Mouse (Mus musculus) naive thymus-derived CD4-positive, alpha-beta T cell, adult 2 months (primary cell): ENCODE data around the gene Gdap2.

Source experiments
- DNase-seq: peaks from one replicate; pipeline ENCODE4 v3.0.0-alpha.2; 2011; ENCODE audit warnings: low read depth

The Gdap2 gene

DNA sequence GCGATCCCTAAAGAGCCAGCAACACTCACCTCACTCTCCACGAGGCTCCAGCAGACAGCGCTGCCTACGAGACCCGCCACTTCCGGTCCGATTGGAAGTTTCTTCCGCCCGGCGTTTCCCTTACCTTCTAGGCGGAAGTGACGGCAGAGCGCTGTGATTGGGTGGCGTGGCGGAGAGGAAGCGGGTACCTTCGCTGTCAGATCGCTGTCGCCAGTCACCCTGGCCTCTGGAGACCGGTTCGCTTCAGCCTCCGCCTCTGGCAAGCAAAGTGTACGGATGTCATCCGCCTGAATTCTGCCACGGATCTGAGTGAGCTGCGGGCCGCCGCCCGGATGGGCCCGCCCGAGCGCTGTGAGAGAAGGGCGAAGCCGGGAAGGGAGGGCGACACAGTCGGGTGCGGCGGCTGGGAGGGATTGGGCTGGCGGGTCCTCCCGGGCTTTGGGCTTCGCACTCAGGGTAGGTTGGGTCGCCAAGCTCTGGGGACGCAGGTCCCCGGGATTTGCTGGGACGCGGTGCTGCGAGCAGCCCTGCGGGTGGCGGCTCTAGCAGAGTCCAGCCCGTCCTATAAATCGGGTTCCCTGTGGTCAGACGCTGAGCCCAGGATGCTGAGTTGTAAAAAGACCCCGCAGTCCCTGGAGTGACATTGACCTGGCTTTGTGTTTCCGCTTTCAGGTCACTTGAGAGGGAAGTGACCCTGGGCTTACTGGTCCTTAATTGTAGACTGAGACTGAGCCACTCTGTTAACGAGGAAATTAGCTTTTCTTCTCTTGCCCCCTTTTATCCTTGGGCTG is at the start of gene Gdap2, which contains the start of gene Wdr3:
Gdap2 (plus strand) TSS at position 67 of the 791 bp plus-strand sequence.
Wdr3 (minus strand) TSS at position 93 of the 791 bp plus-strand sequence.
- peak; percentile 95 for DNase-seq

DNA sequence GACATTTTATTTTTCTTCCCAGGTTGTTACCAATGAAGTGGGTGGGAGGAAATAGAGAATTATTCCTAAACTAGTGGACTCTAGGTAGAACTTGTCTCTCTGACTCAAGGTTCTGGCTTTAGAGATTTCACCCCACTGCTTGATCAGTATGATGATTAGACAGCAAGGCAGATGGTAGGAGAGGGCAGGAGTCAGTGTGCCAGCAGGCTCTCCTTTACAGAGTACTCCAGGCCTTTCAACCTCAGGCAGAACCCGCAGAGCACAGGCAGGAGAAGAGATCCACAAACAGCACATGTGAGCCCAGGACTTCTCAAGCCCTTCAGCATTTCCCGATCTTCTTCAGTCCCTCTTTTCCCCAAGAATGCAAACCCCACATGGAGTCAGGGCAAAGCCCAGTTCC is 43.5 kb upstream of the Gdap2 start:
- DNase-seq = no peak

DNA sequence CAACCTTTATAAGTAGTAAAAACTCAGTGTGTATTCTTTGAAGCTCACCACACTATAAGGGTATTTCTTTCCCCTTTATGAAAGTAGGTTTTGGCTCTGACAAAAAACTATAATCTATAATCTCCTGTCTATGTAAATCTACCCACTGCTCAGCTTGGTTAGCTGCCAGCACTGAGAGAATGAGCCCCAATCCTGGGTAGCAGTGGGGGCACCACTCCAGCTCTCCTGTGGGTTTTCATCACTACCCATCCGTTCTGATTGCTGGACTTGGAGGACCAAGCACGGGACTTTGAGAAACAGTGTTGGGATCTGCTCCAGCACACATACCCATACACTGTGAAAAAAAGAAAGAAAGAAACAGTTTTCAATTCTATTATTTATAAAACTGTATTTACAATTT is 40.2 kb upstream of the Gdap2 start:
- DNase-seq = no peak

DNA sequence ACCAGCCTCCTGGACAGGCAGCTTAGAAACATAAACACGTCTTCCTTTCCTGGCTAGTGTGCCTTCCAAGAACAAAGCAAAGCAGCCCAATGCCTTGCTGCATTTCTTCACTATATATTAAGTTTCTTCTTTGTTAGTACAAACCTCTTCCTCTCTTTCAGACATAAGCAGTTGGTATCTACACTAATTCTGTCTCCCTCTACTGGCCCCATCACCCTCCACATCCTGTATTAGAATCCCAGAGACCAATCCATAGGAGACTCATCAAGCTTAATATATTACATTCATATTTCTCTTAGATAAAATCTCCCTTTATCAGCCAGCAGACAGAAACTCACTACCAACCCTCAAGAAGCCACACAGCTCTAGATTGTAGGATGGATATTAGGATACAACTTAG is 39.7 kb upstream of the Gdap2 start:
- no peak for DNase-seq

DNA sequence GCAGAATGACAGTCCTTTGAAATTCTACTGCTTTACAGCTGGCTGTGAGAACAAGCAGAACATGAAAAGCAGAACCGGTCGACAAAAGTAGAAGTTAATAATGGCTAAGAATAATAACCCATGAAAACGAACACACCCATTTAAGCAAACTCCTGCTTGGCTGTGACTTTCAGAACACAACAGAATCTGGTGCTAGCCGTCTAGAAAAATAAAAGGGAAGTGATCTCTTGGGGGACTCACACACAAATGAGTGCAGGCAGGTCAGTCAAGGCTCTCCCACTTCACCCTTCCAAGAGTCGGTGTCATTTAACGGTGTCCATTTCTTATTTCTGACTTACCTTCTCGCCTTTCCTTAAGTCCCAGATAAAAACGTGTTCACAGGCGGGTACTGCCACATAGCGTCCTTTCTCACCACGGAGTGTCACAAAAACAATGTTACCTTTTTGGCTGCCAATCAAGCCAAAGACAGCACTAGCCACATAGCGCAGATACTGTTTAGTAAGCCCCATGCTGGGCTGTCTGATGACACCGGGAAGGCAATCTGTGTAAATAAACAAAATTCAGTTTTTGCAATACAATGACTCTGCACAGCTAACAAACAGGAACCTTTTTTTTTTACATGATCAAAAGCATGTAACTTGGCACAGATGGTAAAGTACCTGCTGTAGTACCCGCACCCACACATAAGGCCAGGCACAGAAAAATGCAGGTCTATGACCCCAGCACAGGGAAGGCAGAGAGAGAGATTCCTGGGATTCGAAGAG is 1.3 kb upstream of the Gdap2 start:
- no peak for DNase-seq

DNA sequence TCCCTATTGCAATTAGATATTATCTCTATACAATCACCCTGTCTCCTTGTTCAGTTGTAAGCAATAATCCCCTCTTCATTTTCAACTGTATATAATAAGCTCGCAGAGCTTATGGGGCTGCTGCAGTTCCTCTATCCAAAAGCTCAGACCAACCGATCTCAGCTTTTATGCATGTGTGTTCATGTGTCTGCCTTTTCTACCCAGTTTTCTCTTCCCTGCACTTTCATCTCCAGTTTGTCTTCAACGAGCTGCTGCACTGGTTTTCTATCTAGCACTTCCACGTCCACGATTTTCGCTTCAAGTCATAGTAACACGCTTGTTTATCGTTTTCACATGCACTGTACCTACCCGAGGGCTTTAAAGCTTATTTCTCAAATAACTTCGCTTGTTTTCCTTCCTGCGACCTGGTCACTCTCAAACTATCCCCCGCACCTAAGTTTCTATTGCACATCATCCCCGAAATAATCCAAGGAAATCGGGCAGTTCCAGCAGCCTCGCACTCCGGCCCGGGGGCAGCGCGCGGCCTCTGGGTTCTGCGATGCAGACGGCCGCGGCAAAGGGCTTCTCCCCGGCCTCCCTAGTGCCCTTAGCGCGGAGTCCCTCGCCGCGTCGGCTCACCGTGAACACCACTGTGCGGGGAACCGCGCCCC is 391 bp upstream of the Gdap2 start:
- DNase-seq = no peak

DNA sequence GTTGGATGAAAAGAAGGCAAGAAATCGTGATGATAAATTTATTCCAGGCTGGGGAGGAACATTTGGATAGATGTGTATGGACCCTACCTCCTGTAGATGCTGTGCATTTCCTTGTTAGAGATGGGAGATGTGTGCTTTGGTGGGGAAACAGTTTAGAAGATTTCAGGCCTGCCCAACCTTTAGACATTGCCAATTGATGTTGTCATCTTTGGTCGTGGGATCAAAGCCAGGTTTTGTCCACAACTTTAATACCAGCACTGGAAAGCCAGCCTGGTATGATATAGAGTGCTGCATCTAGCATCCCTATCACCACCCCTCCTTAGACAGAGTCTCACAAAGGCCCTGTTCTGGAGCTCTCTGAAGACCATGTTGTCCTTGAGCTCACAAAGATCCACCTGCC is 1.4 kb downstream of the Gdap2 start:
- DNase-seq = no peak

DNA sequence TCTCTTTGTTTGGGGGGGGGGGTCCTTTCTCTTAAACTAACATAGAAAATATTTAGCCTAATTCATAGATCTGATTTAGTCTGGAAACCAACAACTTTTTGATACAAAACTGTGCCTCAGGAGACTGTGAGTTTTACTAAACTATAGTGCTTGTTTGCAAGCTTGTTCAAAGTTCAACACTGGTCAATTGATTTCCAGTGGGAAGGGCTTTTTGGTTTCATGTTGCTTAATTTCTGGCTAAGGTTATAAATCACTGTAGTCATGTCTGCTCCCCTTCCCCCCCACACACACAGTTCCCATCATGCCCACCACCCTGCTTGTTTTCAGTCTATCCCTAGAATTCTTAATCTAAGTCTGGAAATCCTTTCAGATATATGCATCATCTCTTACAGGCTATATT is 2.8 kb downstream of the Gdap2 start:
- DNase-seq = no peak

DNA sequence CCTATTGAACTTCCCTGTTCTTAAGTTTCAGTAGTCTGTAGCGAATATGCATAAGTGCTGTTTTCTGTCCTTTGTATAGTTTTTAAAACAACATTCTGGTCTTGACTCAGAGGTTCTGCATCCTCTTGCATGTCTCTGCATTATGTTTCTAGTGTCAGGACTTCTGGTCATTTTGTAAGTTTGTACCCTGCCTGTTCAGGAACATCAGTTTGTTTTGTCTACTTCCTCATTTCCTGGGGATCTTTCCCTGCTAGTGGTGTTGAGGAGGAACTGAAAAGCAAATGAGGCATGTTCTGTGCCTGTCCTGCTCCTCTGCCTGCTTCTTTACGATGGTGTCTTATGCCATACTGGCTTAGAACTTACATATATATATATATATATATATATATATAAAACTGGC is 13.8 kb downstream of the Gdap2 start:
- DNase-seq = no peak

DNA sequence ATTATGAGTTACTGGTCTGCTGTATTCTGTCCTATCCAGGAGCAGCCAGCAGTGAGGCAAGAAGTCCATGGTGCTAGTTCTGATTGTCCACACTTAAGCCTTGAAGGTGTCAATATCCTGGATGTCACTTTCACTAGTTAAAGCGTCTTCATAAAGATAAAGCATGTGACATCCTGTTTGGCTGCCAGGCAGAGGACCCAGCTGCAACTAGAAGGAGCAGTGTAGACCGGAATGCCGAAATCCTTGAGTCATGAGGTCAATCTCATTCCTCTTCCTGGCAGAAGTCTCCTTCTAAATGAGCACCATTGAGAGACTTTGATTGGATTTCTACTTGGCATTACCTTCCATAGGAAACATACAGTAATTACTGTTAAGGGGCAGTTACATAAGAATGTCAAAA is 18.3 kb downstream of the Gdap2 start:
- DNase-seq = no peak

DNA sequence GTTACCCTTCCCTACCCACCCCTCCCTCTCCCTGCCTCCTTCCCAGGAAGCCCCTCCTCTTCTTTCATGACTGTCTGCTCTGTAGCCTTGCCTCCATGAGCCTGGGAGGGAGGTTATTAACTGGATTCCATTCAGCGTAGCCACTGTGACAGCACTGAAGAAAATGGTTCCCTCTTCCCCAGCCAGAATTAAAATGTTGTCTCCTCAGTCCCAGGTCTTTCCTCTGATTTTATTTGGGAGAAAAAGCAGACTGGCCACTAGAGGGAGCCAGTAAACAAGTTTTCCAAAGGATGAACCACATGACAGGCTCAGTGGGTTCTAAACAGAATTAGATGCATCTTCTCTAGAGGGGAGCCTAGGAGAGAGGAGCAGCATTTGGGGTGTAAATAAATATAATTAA is 27.3 kb downstream of the Gdap2 start:
- DNase-seq = peak; percentile 58

DNA sequence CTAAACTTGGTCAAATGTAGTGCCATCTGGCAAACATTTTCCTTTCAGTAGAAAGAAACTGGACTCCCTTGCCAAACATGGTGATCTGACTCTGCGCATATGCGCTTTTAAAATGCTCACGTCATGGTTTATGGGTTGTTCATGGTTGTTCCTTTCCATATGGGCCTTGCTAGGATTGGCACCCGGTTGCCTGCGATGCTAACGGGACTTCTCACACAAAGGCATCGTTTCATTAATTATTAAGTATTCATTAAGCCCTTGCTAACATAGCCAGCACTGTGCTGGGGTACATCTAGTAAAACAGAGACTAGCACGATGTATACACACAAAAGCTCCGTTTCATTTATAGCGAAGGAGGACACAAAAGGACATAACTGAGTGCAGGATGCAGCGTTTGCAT is 27.7 kb downstream of the Gdap2 start:
- DNase-seq = no peak

DNA sequence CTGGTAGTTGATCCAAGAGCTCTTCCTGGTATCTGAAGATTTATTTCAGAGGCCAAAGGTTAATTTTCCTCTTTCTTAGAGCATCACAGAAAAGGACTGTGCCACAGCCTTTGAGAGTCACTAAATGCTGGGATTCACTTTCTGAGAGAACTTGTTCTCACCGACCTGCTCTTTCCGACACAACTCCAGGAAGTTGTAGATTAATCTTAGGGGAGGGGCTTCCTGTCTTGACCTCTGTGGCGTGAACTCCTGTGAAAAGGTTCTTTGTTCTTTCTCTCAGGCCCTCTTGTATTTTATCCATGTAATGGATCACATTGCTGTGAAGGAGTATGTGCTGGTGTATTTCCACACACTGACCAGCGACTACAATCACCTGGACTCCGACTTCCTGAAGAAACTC is 32.0 kb downstream of the Gdap2 start:
- DNase-seq = no peak

DNA sequence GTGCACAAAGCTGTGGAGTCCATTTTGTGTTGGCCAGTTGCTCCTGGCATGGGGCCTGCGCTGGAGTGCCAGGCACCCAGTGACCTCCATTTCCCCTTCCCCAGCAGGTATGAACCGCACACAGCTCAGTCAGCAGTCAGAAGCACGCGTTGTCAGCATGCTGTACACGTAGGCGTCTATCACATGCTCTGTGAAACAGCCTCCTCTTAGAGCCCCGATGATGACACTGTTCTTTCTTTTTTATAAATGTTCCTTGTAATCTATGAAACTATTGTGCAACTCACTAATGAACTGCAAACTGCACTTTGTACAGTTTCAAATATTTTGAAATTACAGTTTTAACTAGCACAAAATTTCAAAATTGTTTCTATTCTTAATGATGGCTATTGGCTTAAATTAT is 39.4 kb downstream of the Gdap2 start:
- DNase-seq = no peak

DNA sequence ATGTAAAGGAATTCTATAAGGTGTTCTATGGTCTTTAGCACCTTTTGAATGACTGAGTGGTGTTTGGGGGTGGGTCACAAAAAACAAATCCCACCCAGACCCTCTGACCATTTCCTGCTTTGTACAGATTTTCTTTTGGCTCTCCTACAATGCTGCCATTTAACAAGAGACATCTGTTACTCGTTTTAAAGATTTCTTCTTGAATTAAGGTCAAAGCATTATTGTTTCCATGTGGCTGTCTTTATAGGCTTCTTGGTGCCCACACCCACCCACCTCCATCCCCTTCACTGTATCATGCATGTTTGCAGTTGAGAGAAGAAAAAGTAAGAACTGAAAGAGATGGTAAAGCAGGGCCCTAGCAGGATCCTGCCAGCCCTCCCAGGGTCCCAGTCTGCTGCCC is 44.8 kb downstream of the Gdap2 start:
- no peak for DNase-seq

DNA sequence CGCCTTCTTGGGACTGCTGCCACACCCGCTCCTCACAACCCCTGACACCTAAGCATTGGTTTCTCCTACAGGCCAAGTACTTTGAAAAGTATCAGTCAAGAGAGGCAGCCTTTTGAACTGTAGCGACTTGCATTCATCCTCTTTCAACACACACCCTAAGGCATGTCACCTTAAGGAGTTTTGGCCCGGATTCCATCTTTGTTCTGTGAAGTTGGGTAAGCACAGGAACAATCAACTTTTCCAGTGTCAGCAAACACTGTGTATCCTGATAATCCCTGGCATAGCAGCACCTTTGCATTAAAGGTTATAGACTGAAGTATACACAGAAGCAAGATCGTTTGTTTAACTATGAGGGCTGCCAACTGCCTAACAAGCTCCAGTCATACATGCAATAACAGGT is 53.3 kb downstream of the Gdap2 start:
- DNase-seq = no peak

DNA sequence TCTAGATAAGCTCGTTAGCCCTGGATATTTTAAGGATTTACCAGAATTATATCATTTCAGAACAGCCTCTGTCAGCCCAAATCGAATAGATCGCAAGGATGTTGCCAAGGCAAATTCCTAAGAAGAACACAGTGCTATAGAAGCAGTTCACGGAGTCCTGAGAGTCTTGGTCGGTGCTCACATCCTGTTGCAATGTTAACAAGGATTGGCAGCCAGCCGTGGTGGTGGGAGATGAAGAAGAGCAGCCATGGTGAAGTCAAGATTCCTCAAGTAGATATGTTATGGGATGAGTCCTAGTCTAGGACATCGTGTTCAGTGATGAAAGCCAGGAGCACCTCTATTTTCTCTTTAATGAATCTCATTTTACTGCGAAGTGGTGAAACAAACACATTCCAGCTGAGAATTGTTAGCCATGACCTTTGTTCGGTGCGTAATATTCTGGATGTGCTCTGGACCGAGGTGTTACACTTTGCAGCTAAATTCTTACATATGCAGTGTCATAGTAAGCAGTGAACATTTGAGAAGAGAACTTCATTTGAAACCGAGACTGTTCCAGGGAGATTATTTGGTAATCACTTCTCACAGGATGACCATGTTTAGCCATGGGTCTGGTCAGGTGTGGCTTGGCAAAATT is 63.3 kb downstream of the Gdap2 start:
- no peak for DNase-seq

DNA sequence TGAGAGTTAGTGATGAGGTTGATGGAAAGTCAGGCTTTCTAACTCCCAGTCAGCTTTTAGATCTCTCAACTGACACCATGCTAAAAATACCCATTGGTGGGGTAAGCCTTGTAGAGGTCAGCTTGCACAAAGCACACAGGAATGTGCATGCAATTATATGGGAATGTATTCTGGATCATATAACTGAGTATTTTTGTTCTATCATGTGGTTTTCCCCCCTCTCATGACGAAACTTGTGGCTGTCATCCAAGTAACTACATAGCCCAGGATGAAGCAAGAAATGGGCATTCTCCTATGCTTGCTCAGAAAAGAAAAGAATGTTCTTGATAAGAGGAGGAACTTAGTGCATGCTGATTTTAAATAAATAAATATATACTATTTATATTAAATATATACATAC is 65.3 kb downstream of the Gdap2 start:
- DNase-seq = no peak

DNA sequence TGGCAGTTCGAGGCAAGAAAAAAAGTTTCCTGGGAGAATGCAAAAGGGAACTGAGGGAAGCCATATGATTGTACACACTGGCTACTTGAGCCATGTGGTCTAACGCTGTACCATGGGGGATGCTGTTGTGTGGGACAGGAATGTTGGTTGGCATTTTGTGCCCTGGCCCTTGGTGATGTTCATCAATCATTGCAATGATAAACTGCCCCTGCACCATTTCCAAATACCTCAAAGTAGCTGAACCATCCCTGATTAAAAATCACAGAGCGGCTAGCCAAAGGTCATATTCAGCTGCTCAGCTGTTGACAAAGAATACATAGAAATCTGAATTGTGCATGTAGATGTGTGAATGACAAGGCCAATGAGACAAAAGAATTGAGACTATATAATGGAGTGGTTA is 66.8 kb downstream of the Gdap2 start:
- DNase-seq = no peak

DNA sequence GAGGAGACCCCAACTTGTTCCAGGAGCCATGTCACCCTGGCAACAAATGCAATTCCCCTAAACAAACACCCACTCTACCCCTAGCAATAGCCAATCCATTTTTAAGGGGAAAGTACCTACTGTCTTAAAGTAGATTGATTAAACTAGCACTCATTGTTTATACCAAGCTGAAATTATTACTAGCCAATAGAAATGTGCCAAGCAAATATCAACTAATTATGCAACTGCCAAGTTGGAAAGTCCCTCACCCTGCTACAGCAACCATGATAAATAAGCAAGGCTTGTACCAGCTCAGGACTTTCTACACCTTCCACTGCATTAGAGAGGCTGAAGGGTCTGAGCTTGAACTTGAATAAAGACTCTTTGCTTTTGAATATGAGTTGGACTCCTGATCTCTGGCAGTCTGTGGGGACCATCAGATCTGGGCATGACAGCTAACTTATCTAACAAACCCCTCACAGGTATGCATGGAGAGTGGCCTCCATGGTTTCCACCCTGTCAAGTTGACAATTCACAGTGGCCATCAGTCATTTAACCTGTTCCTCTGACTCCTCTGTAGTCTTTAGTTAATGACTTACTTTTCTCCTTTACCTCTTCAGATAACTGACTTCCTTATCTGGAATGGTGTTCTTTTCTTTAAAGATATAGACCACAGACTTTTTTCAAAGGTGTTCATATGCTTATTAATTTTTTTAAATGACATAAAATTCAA is 74.7 kb downstream of the Gdap2 start:
- no peak for DNase-seq

DNA sequence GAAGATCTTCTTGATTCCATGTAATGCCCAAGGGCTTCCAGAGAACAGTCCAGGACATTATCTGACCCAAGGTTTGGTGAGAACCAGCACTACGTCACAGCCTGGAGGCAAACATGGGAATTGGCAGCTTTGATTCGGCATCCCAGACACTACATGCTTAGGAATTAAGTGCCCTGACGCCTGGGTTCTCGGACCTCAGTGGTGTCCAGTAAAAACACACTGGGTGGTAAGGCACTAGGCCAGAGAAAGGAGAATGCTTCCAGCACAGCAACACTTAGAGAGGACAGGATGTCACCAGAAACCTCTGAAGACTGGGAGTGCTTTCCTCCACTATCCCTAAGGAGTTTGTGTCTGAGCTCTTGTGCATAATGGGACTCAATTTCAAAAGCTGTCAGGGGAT is 80.0 kb downstream of the Gdap2 start:
- no peak for DNase-seq

DNA sequence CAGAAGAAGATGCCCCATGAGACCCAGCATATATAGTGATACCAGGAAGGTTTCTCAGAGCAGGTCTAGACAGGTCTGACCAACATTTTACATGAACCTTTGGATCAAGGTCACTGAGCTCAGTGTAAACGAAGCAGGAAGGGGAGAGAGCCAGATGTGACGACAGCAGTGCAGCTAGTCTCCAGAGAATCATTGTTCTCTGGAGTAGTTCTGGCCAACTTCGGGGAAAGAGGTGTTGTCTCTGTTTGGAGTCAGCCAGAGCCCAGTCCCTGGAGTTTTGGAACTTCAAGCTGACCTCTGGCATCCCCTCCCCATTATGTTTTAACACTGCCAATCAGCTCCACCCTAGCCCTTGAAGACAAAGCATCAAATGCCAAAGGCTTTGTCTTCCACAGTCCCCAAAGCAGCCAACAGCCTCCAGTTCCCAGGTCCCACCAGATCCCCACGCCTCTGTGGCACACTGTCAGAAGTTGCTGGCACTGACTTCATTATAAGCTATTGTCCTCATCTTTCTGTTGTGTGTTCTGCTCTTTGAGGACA is 84.2 kb downstream of the Gdap2 start:
- DNase-seq = no peak
